Mouse (Mus musculus) adrenal gland (tissue): Measurements from ENCODE around the gene Vmn2r-ps159.
"Not testable (repeated sequence)": the region's sequence is repeated elsewhere in the genome, so short reads cannot be mapped to it uniquely, and the experiment has no call there.

Experiments used
- intact Hi-C: fragments of 180-260 bp; cut with DNase I; formaldehyde crosslinking; loops from one replicate; pipeline ENCODE4 v1.15.1; 2025
- long read RNA-seq, 2 experiments: library from polyadenylated mRNA; unstranded; transcript quantifications; one replicate each; pipeline ENCODE4 v2.0.0; 2020; ENCODE audit warnings: borderline replicate concordance in 1 of 2; ENCODE audit not compliant: insufficient replicate concordance in 1 of 2

Gene Vmn2r-ps159
- long read RNA-seq, experiment 1: 0 reads
- long read RNA-seq, experiment 2: 0 reads

GRCm38 (mm10) chr4:156330803-156331202, at the start of gene Vmn2r-ps159:
Gene Vmn2r-ps159, plus strand, starts transcription at chr4:156331103.
- intact Hi-C loops: not testable (repeated sequence)

GRCm38 (mm10) chr4:156341601-156342504, 10.9 kb downstream of the Vmn2r-ps159 start:
- intact Hi-C loops: not testable (repeated sequence)

DNA sequence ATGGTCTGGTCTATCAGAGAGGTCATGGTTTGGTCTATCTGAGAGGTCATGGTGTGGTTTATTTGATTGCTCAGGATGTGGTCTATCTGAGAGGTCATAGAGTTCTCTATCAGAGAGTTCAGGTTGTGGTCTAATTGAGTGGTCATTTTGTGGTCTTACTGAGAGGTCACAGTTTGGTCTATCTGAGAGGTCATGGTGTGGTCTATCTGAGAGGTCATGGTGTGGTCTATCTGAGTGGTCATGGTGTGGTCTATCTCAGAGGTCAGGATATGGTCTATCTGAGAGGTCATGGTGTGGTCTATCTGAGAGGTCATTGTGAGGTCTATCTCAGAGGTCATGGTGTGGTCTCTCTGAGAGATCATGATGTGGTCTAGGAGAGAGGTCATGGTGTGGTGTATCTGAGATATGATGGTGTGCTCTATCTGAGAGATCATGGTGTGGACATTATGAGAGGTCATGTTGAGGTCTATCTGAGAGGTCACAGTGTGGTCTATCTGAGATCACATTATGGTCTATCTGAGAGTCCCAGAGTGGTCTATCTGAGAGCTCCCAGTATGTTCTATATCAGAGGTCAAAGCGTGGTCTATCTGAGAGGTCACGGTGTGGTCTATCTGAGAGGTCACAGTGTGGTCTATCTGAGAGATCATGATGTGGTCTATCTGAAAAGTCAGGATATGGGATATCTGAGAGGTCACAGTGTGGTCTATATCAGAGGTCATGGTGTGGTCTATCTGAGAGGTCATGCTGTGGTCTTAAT, 11.8 kb downstream of the Vmn2r-ps159 start:
- intact Hi-C loops: no loop called here

- intact Hi-C loops: no loop called here
Observed at GRCm38 (mm10) chr4:156343332-156343731, 12.4 kb downstream of the Vmn2r-ps159 start.

- intact Hi-C loops: not testable (repeated sequence)
Observed at GRCm38 (mm10) chr4:156356756-156357437, 26.0 kb downstream of the Vmn2r-ps159 start.
